Mouse (Mus musculus) intestine, embryonic 16.5 days (tissue): ENCODE results near the gene Armh3. TPM values are rescaled to one million over a fixed set of nuclear protein-coding genes. Genes with fewer than 3 reads are reported as not detected.

Experiments used
- ATAC-seq: fragments of 200-750 bp; cut with Nextera tagmentation; 2 replicates; pipeline ENCODE4 v1.8.0; 2017; ENCODE audit warnings: moderate TSS enrichment, moderate library complexity
- H3K27ac ChIP-seq: fragments of 300-500 bp; sonication (generic); 2 replicates; pipeline ENCODE4 v1.5.1; 2014; ENCODE audit warnings: mild to moderate bottlenecking, low read length
- H3K27me3 ChIP-seq: fragments of 300-500 bp; sonication (generic); replicated peaks from 2 replicates; pipeline ENCODE4 v1.6.1; 2014; ENCODE audit warnings: low read length, control low read depth, mixed read lengths; ENCODE audit not compliant: control insufficient read depth, insufficient read depth
- H3K36me3 ChIP-seq: fragments of 300-500 bp; sonication (generic); 2 replicates; pipeline ENCODE4 v1.6.1; 2014; ENCODE audit warnings: low read length, control low read depth; ENCODE audit not compliant: control insufficient read depth, insufficient read depth
- H3K4me1 ChIP-seq: fragments of 300-500 bp; sonication (generic); 2 replicates; pipeline ENCODE4 v1.6.1; 2014; ENCODE audit warnings: low read length, control low read depth, mixed read lengths; ENCODE audit not compliant: control insufficient read depth, insufficient read depth
- H3K4me2 ChIP-seq: fragments of 300-500 bp; sonication (generic); 2 replicates; pipeline ENCODE4 v1.6.1; 2014; ENCODE audit warnings: low read depth, low read length, control low read depth
- H3K4me3 ChIP-seq: fragments of 300-500 bp; sonication (generic); 2 replicates; pipeline ENCODE4 v1.5.1; 2014; ENCODE audit warnings: mild to moderate bottlenecking, low read length
- H3K9ac ChIP-seq: fragments of 300-500 bp; sonication (generic); 2 replicates; pipeline ENCODE4 v1.6.1; 2014; ENCODE audit warnings: low read depth, low read length
- H3K9me3 ChIP-seq: fragments of 300-500 bp; sonication (generic); 2 replicates; pipeline ENCODE4 v1.6.1; 2016; ENCODE audit warnings: low read length, control low read depth; ENCODE audit not compliant: control insufficient read depth
- WGBS: fragments of 180-500 bp; shearing (Covaris S2); extraction: QIAGEN DNeasy Blood & Tissue Kit; methylation state at CpG from one replicate; pipeline ENCODE4 v1.1.7; 2014; 5-methylcytosine and 5-hydroxymethylcytosine counted together
- polyA plus RNA-seq: library from polyadenylated mRNA; unstranded; fragments of >200 nt; fragmentation: Nextera tagmentation; extraction: Ambion mirVana; gene quantifications from 2 replicates; pipeline ENCODE4 v1.2.1, GENCODE M21; 2015

Armh3 gene
- polyA plus RNA-seq, 1 experiment from 2014 or later = 17.2 TPM

- Histone ChIP-seq H3K9me3 (no peaks in the 10 kb centered on the region), H3K27ac (no peak overlapping the region), H3K36me3 (no peaks in the 10 kb centered on the region), H3K4me2 (no peak overlapping the region), H3K27me3 (no peaks in the 10 kb centered on the region), H3K4me3 (no peak overlapping the region), H3K9ac (no peak overlapping the region), H3K4me1 (peaks cover 5% of the 10 kb centered on the region; the same call in 1 of the 2 replicates)
- no peak for ATAC-seq
- 71% methylated on average over 6 of the region's 6 CpGs for WGBS
Observed at GRCm38 (mm10) chr19:45794718-45795117, 203.6 kb downstream of the Armh3 start.

GRCm38 (mm10) chr19:45792404-45792803 lies 205.9 kb downstream of the Armh3 start:
- Histone ChIP-seq H3K4me2 (no peak overlapping the region), H3K36me3 (no peaks in the 10 kb centered on the region), H3K9ac (no peak overlapping the region), H3K4me3 (no peak overlapping the region), H3K27me3 (no peaks in the 10 kb centered on the region), H3K27ac (no peak overlapping the region), H3K4me1 (peaks cover 5% of the 10 kb centered on the region; the same call in 1 of the 2 replicates), H3K9me3 (no peaks in the 10 kb centered on the region)
- 89% methylated on average over 6 of the region's 6 CpGs for WGBS
- ATAC-seq = no peak

- no peak overlapping the region for H3K9ac ChIP-seq
- H3K27me3 ChIP-seq = no peaks in the 10 kb centered on the region
- H3K27ac ChIP-seq = no peak overlapping the region
- WGBS = 73% methylated on average over 13 of the region's 13 CpGs
- H3K9me3 ChIP-seq = no peaks in the 10 kb centered on the region
- ATAC-seq = peak; percentile 81
- H3K4me2 ChIP-seq = no peak overlapping the region
- H3K36me3 ChIP-seq = no peaks in the 10 kb centered on the region
- no peak overlapping the region for H3K4me3 ChIP-seq
- no peaks in the 10 kb centered on the region for H3K4me1 ChIP-seq
Observed at GRCm38 (mm10) chr19:45789888-45790874, 208.1 kb downstream of the Armh3 start.

GRCm38 (mm10) chr19:45789365-45789764 lies 208.9 kb downstream of the Armh3 start:
- no peak for ATAC-seq
- no peak overlapping the region for H3K27ac ChIP-seq
- 79% methylated on average over 7 of the region's 7 CpGs for WGBS

GRCm38 (mm10) chr19:45788337-45788736 lies 210.0 kb downstream of the Armh3 start:
- Histone ChIP-seq H3K4me1 (no peaks in the 10 kb centered on the region), H3K27ac (no peak overlapping the region), H3K9me3 (no peaks in the 10 kb centered on the region), H3K4me3 (no peak overlapping the region), H3K36me3 (no peaks in the 10 kb centered on the region), H3K27me3 (no peaks in the 10 kb centered on the region), H3K4me2 (no peak overlapping the region), H3K9ac (no peak overlapping the region)
- no peak for ATAC-seq
- WGBS = 79% methylated on average over 4 of the region's 4 CpGs

More at GRCm38 (mm10) chr19:45789365-45789764, 208.9 kb downstream of the Armh3 start:
- Histone ChIP-seq H3K9ac (no peak overlapping the region), H3K4me2 (no peak overlapping the region), H3K9me3 (no peaks in the 10 kb centered on the region), H3K36me3 (no peaks in the 10 kb centered on the region), H3K4me3 (no peak overlapping the region), H3K4me1 (no peaks in the 10 kb centered on the region), H3K27me3 (no peaks in the 10 kb centered on the region)

- no peak for ATAC-seq
- 70% methylated on average over 3 of the region's 3 CpGs for WGBS
Observed at GRCm38 (mm10) chr19:45787450-45787849, 210.8 kb downstream of the Armh3 start.

GRCm38 (mm10) chr19:45785470-45785869 lies 212.8 kb downstream of the Armh3 start:
- no peak overlapping the region for H3K4me3 ChIP-seq
- no peaks in the 10 kb centered on the region for H3K27me3 ChIP-seq
- no peak for ATAC-seq
- WGBS = 42% methylated on average over 3 of the region's 3 CpGs
- peaks cover 13% of the 10 kb centered on the region for H3K4me1 ChIP-seq
- no peak overlapping the region for H3K9ac ChIP-seq
- no peak overlapping the region for H3K4me2 ChIP-seq
- no peaks in the 10 kb centered on the region for H3K36me3 ChIP-seq
- no peak overlapping the region for H3K27ac ChIP-seq
- no peaks in the 10 kb centered on the region for H3K9me3 ChIP-seq

More at GRCm38 (mm10) chr19:45787450-45787849, 210.8 kb downstream of the Armh3 start:
- Histone ChIP-seq H3K4me2 (no peak overlapping the region), H3K4me3 (no peak overlapping the region), H3K4me1 (no peaks in the 10 kb centered on the region), H3K9ac (no peak overlapping the region), H3K36me3 (no peaks in the 10 kb centered on the region), H3K27ac (no peak overlapping the region), H3K9me3 (no peaks in the 10 kb centered on the region), H3K27me3 (no peaks in the 10 kb centered on the region)

GRCm38 (mm10) chr19:45783933-45784576 lies 214.2 kb downstream of the Armh3 start:
- peak overlapping the region; percentile 3 for H3K27ac ChIP-seq
- H3K4me2 ChIP-seq = peak overlapping the region; percentile 74
- no peak; the same call in 1 of the 2 replicates for ATAC-seq
- WGBS = 29% methylated on average over 17 of the region's 17 CpGs
- no peaks in the 10 kb centered on the region for H3K27me3 ChIP-seq
- no peaks in the 10 kb centered on the region for H3K9me3 ChIP-seq
- H3K36me3 ChIP-seq = no peaks in the 10 kb centered on the region
- peak overlapping the region; percentile 100 for H3K4me3 ChIP-seq
- peak overlapping the region; percentile 59 for H3K9ac ChIP-seq
- H3K4me1 ChIP-seq = peaks cover 20% of the 10 kb centered on the region

- peaks cover 20% of the 10 kb centered on the region for H3K4me1 ChIP-seq
- H3K36me3 ChIP-seq = no peaks in the 10 kb centered on the region
- peak within 1 kb of the TSS; percentile 98 for H3K27ac ChIP-seq
- under 1% methylated on average over 60 of the region's 71 CpGs for WGBS
- H3K9me3 ChIP-seq = no peaks in the 10 kb centered on the region
- ATAC-seq = peak; percentile 98
- H3K4me2 ChIP-seq = peak within 1 kb of the TSS; percentile 74
- peak within 1 kb of the TSS; percentile 98 for H3K9ac ChIP-seq
- H3K27me3 ChIP-seq = no peaks in the 10 kb centered on the region
- H3K4me3 ChIP-seq = peak within 1 kb of the TSS; percentile 100
Observed at GRCm38 (mm10) chr19:45783181-45783932, 214.9 kb downstream of the Armh3 start, which contains the start of gene Mgea5. Gene Mgea5, minus strand, starts transcription at chr19:45783837.
